Mouse (Mus musculus) forebrain, embryonic 15.5 days (tissue): Measurements from ENCODE around the gene Mmaa. TPM values are rescaled to one million over a fixed set of nuclear protein-coding genes. Genes with fewer than 3 reads are reported as not detected.

ENCODE experiments used
- ATAC-seq: fragments of 200-750 bp; cut with Nextera tagmentation; replicated peaks from 2 replicates; pipeline ENCODE4 v1.8.0; 2017; ENCODE audit warnings: mild to moderate bottlenecking, moderate TSS enrichment, moderate library complexity
- H3K27ac ChIP-seq: fragments of 300-500 bp; sonication (generic); replicated peaks from 2 replicates; pipeline ENCODE4 v1.5.1; 2015; ENCODE audit warnings: mild to moderate bottlenecking, inconsistent platforms
- H3K27me3 ChIP-seq: fragments of 300-500 bp; sonication (generic); 2 replicates; pipeline ENCODE4 v1.6.1; 2015; ENCODE audit warnings: inconsistent platforms
- H3K36me3 ChIP-seq: fragments of 300-500 bp; sonication (generic); 2 replicates; pipeline ENCODE4 v1.6.1; 2015; ENCODE audit warnings: mild to moderate bottlenecking, inconsistent platforms
- H3K4me1 ChIP-seq: fragments of 300-500 bp; sonication (generic); 2 replicates; pipeline ENCODE4 v1.6.1; 2015; ENCODE audit warnings: inconsistent platforms
- H3K4me2 ChIP-seq: fragments of 300-500 bp; sonication (generic); replicated peaks from 2 replicates; pipeline ENCODE4 v1.6.1; 2015; ENCODE audit warnings: mild to moderate bottlenecking, inconsistent platforms
- H3K4me3 ChIP-seq: fragments of 300-500 bp; sonication (generic); 2 replicates; pipeline ENCODE4 v1.5.1; 2015; ENCODE audit warnings: mild to moderate bottlenecking, inconsistent platforms
- H3K9ac ChIP-seq: fragments of 300-500 bp; sonication (generic); replicated peaks from 2 replicates; pipeline ENCODE4 v1.6.1; 2015; ENCODE audit warnings: mild to moderate bottlenecking, inconsistent platforms
- H3K9me3 ChIP-seq: fragments of 300-500 bp; sonication (generic); 2 replicates; pipeline ENCODE4 v1.6.1; 2016; ENCODE audit warnings: inconsistent platforms
- WGBS: fragments of 180-500 bp; shearing (Covaris S2); methylation state at CpG from one replicate; pipeline ENCODE4 v1.1.7; 2015; ENCODE audit warnings: mixed read lengths; 5-methylcytosine and 5-hydroxymethylcytosine counted together
- polyA plus RNA-seq: library from polyadenylated mRNA; unstranded; fragments of >200 nt; fragmentation: Nextera tagmentation; extraction: Ambion mirVana; gene quantifications from 2 replicates; pipeline ENCODE4 v1.2.1, GENCODE M21; 2015

The Mmaa gene
- polyA plus RNA-seq, 1 experiment from 2014 or later, result 25.6 TPM

GRCm38 (mm10) chr8:79243422-79243821 is 51.3 kb downstream of the Mmaa start:
- no peak overlapping the region for H3K27ac ChIP-seq
- no peaks in the 10 kb centered on the region for H3K36me3 ChIP-seq
- no peak overlapping the region for H3K9ac ChIP-seq
- H3K27me3 ChIP-seq, result no peaks in the 10 kb centered on the region
- ATAC-seq, result no peak
- no peak overlapping the region for H3K4me3 ChIP-seq
- no peaks in the 10 kb centered on the region for H3K9me3 ChIP-seq
- no peaks in the 10 kb centered on the region for H3K4me1 ChIP-seq
- H3K4me2 ChIP-seq, result no peak overlapping the region
- 94% methylated on average over 2 of the region's 2 CpGs for WGBS

GRCm38 (mm10) chr8:79239996-79240395 is 54.7 kb downstream of the Mmaa start:
- H3K36me3 ChIP-seq, result no peaks in the 10 kb centered on the region
- 69% methylated on average over 7 of the region's 7 CpGs for WGBS
- no peak for ATAC-seq

GRCm38 (mm10) chr8:79239320-79239719 is 55.4 kb downstream of the Mmaa start:
- H3K9me3 ChIP-seq, result no peaks in the 10 kb centered on the region
- H3K4me1 ChIP-seq, result no peaks in the 10 kb centered on the region
- H3K9ac ChIP-seq, result no peak overlapping the region
- no peak overlapping the region for H3K4me2 ChIP-seq
- H3K27me3 ChIP-seq, result no peaks in the 10 kb centered on the region
- no peak for ATAC-seq
- no peaks in the 10 kb centered on the region for H3K36me3 ChIP-seq
- H3K4me3 ChIP-seq, result no peak overlapping the region
- WGBS, result 89% methylated on average over 3 of the region's 3 CpGs
- H3K27ac ChIP-seq, result no peak overlapping the region

More at GRCm38 (mm10) chr8:79239996-79240395, 54.7 kb downstream of the Mmaa start:
- Histone ChIP-seq H3K4me1 (no peaks in the 10 kb centered on the region), H3K27ac (no peak overlapping the region), H3K4me3 (no peak overlapping the region), H3K27me3 (no peaks in the 10 kb centered on the region), H3K9me3 (no peaks in the 10 kb centered on the region), H3K9ac (no peak overlapping the region), H3K4me2 (no peak overlapping the region)

- H3K27ac ChIP-seq, result no peak overlapping the region
- no peaks in the 10 kb centered on the region for H3K9me3 ChIP-seq
- no peak overlapping the region for H3K4me2 ChIP-seq
- H3K9ac ChIP-seq, result no peak overlapping the region
- no peaks in the 10 kb centered on the region for H3K36me3 ChIP-seq
- H3K27me3 ChIP-seq, result no peaks in the 10 kb centered on the region
- WGBS, result 91% methylated on average over 8 of the region's 8 CpGs
- H3K4me1 ChIP-seq, result no peaks in the 10 kb centered on the region
- no peak overlapping the region for H3K4me3 ChIP-seq
- ATAC-seq, result no peak
Measured at GRCm38 (mm10) chr8:79229266-79229888, 65.4 kb downstream of the Mmaa start.

GRCm38 (mm10) chr8:79227916-79228315 is 66.8 kb downstream of the Mmaa start:
- no peak overlapping the region for H3K4me3 ChIP-seq

GRCm38 (mm10) chr8:79227194-79227593 is 67.5 kb downstream of the Mmaa start:
- Histone ChIP-seq H3K4me3 (no peak overlapping the region), H3K9me3 (no peaks in the 10 kb centered on the region), H3K9ac (no peak overlapping the region), H3K27me3 (no peaks in the 10 kb centered on the region), H3K36me3 (no peaks in the 10 kb centered on the region), H3K4me1 (0 out of 2 replicates have a peak, but pooled peaks cover 5% of the 10 kb centered on the region), H3K4me2 (no peak overlapping the region), H3K27ac (no peak overlapping the region)
- 83% methylated on average over 4 of the region's 4 CpGs for WGBS
- ATAC-seq, result no peak

More at GRCm38 (mm10) chr8:79227916-79228315, 66.8 kb downstream of the Mmaa start:
- no peaks in the 10 kb centered on the region for H3K27me3 ChIP-seq
- no peak for ATAC-seq
- H3K4me1 ChIP-seq, result no peaks in the 10 kb centered on the region
- no peak overlapping the region for H3K4me2 ChIP-seq
- H3K9me3 ChIP-seq, result no peaks in the 10 kb centered on the region
- no peak overlapping the region for H3K27ac ChIP-seq
- H3K9ac ChIP-seq, result no peak overlapping the region
- H3K36me3 ChIP-seq, result no peaks in the 10 kb centered on the region
- 92% methylated on average over 3 of the region's 3 CpGs for WGBS

GRCm38 (mm10) chr8:79226046-79226445 is 68.7 kb downstream of the Mmaa start:
- no peaks in the 10 kb centered on the region for H3K36me3 ChIP-seq
- H3K9me3 ChIP-seq, result no peaks in the 10 kb centered on the region
- H3K4me1 ChIP-seq, result 0 out of 2 replicates have a peak, but pooled peaks cover 5% of the 10 kb centered on the region
- ATAC-seq, result no peak
- no peak overlapping the region for H3K4me2 ChIP-seq
- H3K4me3 ChIP-seq, result no peak overlapping the region
- 96% methylated on average over 3 of the region's 3 CpGs for WGBS
- no peak overlapping the region for H3K9ac ChIP-seq
- no peak overlapping the region for H3K27ac ChIP-seq
- no peaks in the 10 kb centered on the region for H3K27me3 ChIP-seq

- H3K27ac ChIP-seq, result no peak overlapping the region
- 0 out of 2 replicates have a peak, but pooled peaks cover 5% of the 10 kb centered on the region for H3K4me1 ChIP-seq
- no peaks in the 10 kb centered on the region for H3K9me3 ChIP-seq
- no peaks in the 10 kb centered on the region for H3K36me3 ChIP-seq
- ATAC-seq, result no peak
- no peak overlapping the region for H3K4me3 ChIP-seq
- 90% methylated on average over 7 of the region's 7 CpGs for WGBS
- no peak overlapping the region for H3K9ac ChIP-seq
- no peak overlapping the region for H3K4me2 ChIP-seq
- H3K27me3 ChIP-seq, result no peaks in the 10 kb centered on the region
Measured at GRCm38 (mm10) chr8:79225586-79225985, 69.2 kb downstream of the Mmaa start.

GRCm38 (mm10) chr8:79224363-79224762 is 70.4 kb downstream of the Mmaa start:
- Histone ChIP-seq H3K4me3 (no peak overlapping the region), H3K4me1 (0 out of 2 replicates have a peak, but pooled peaks cover 5% of the 10 kb centered on the region), H3K4me2 (no peak overlapping the region), H3K27ac (no peak overlapping the region), H3K9ac (no peak overlapping the region), H3K36me3 (no peaks in the 10 kb centered on the region), H3K27me3 (no peaks in the 10 kb centered on the region), H3K9me3 (no peaks in the 10 kb centered on the region)
- no peak; the same call in 1 of the 2 replicates for ATAC-seq
- WGBS, result 16% methylated on average over 9 of the region's 9 CpGs

GRCm38 (mm10) chr8:79222752-79223141 is 72.0 kb downstream of the Mmaa start:
- WGBS, result 55% methylated on average over 5 of the region's 5 CpGs
- no peak for ATAC-seq
- H3K4me2 ChIP-seq, result no peak overlapping the region
- no peak overlapping the region for H3K4me3 ChIP-seq
- 0 out of 2 replicates have a peak, but pooled peaks cover 5% of the 10 kb centered on the region for H3K4me1 ChIP-seq
- no peaks in the 10 kb centered on the region for H3K27me3 ChIP-seq
- no peaks in the 10 kb centered on the region for H3K9me3 ChIP-seq
- H3K9ac ChIP-seq, result no peak overlapping the region
- no peaks in the 10 kb centered on the region for H3K36me3 ChIP-seq
- H3K27ac ChIP-seq, result no peak overlapping the region

GRCm38 (mm10) chr8:79222106-79222751 is 72.5 kb downstream of the Mmaa start:
- H3K4me1 ChIP-seq, result 0 out of 2 replicates have a peak, but pooled peaks cover 5% of the 10 kb centered on the region
- ATAC-seq, result peak; percentile 32; the same call in 1 of the 2 replicates
- 66% methylated on average over 5 of the region's 5 CpGs for WGBS
- no peak overlapping the region for H3K4me3 ChIP-seq
- H3K36me3 ChIP-seq, result no peaks in the 10 kb centered on the region
- no peak overlapping the region for H3K4me2 ChIP-seq
- H3K9ac ChIP-seq, result no peak overlapping the region
- H3K9me3 ChIP-seq, result no peaks in the 10 kb centered on the region
- H3K27me3 ChIP-seq, result no peaks in the 10 kb centered on the region
- no peak overlapping the region for H3K27ac ChIP-seq
